Mouse (Mus musculus) lung, postnatal 0 days (tissue): ENCODE measurements around the gene Grik4.

Source experiments
- CTCF ChIP-seq: IDR thresholded peaks from 2 replicates; pipeline ENCODE4 v1.5.1; 2016; ENCODE audit warnings: antibody characterized with exemption, mild to moderate bottlenecking
- EP300 ChIP-seq: IDR thresholded peaks from 2 replicates; pipeline ENCODE4 v1.6.1; 2016; ENCODE audit warnings: antibody characterized with exemption, mild to moderate bottlenecking, control low read depth

DNA sequence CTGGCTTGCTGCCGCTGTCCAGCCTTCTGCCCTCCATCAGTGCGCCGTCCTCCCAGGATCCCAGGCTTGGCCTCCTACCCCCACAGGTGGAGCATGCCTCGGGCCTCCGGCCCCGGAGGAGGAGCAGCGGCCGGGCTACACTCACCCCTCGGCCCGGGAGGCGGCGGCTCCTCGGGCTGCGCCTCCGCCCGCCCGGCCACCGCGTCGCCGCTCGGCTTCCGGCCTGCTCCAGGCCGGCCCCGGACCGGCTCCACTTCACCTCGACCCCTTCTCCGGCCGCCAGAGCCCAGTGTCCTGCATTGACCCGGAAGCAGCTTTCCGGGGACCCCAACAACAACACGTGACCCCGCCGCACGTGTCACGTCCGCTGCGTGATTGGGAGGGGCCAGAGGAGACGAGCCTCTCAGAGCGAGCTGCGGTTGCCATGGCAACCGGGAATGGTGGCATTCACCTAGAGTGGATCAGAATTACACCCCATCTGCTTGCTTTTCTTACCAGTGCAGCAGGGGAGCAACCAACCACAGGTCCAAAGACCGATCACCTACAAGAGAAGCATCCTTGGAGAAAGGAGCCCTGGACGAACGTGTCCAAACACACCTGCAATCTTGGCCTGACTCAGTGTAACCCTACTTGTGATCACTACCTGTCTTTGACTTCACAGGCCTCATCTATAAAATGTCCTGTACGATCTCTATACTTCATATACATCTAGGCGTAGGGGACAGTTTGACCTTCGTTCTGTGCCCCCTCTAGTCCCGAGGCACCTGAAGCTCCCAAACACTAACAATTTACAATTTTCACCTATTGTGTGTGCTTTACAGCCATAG is 472.2 kb downstream of the Grik4 start:
- TF ChIP-seq CTCF (no peak), EP300 (no peak)
